20 mouse cellular contexts compared by ENCODE assay signal in genomic region chr13:58314991-58315390, GRCm38 (mm10). TPM values are rescaled to one million over a fixed set of nuclear protein-coding genes. Genes with fewer than 3 reads are reported as not detected.
DNase-seq lines count a peak whose midpoint lies in the region; ATAC-seq and TF ChIP-seq lines count a peak whose summit lies in the region.
"Had no signal": no experiment of that assay in that cellular context is flagged by ENCODE, and none has a peak within 500 bp of the region (broad histone marks: within the 10 kb centered on the region; RNA-seq: fewer than 3 reads in every experiment).

No protein-coding gene starts in this region.

- no peaks in the 10 kb centered on the region for H3K4me1 ChIP-seq in heart, embryonic 11.5 days (ENCODE audit: control insufficient read depth, insufficient read depth, low read length)
- H3K4me1 ChIP-seq in ES-Bruce4 (ENCODE audit: control insufficient read depth, insufficient read depth, low read length) = peaks cover 1% of the 10 kb centered on the region
- peaks cover 13% of the 10 kb centered on the region for H3K4me1 ChIP-seq in liver, embryonic 13.5 days (replicated peaks)

- intact Hi-C loops in left cerebral cortex, postnatal 4 days (cut with DNase I) = no loop called here
- intact Hi-C loops in left cerebral cortex, postnatal 10 days (cut with DNase I) = no loop called here

- no peaks in the 10 kb centered on the region for H3K27me3 ChIP-seq in heart, embryonic 11.5 days (ENCODE audit: control insufficient read depth, insufficient read depth, low read length)
- no peaks in the 10 kb centered on the region for H3K27me3 ChIP-seq in ES-Bruce4 (ENCODE audit: control insufficient read depth, insufficient read depth, low read length, poor library complexity, severe bottlenecking)
- no peaks in the 10 kb centered on the region for H3K27me3 ChIP-seq in liver, embryonic 13.5 days
- H3K27me3 ChIP-seq: midbrain, embryonic 13.5 days; neural tube, embryonic 13.5 days had no signal

- H3K4me3 ChIP-seq in heart, embryonic 11.5 days (ENCODE audit: low read depth, low read length) = no peak overlapping the region
- no peak overlapping the region for H3K4me3 ChIP-seq in ES-Bruce4 (ENCODE audit: low read depth, low read length)
- no peak overlapping the region for H3K4me3 ChIP-seq in liver, embryonic 13.5 days (replicated peaks)
- H3K4me3 ChIP-seq: heart, adult 2 months; midbrain, embryonic 13.5 days; neural tube, embryonic 13.5 days had no signal

- TF ChIP-seq EP300 in ES-Bruce4 (IDR thresholded peaks at IDR 0.05; ENCODE audit: insufficient read depth, low read depth, low read length) = no peak

- peak; percentile 39 for TF ChIP-seq CTCF in ES-Bruce4 (IDR thresholded peaks at IDR 0.05; ENCODE audit: low read depth, low read length)

- no peak overlapping the region for H3K4me2 ChIP-seq in heart, embryonic 11.5 days
- H3K4me2 ChIP-seq in liver, embryonic 13.5 days = no peak overlapping the region
- H3K4me2 ChIP-seq: midbrain, embryonic 13.5 days; neural tube, embryonic 13.5 days had no signal

- no peak overlapping the region for H3K27ac ChIP-seq in heart, embryonic 11.5 days (ENCODE audit: low read depth, low read length)
- no peak overlapping the region for H3K27ac ChIP-seq in ES-Bruce4 (ENCODE audit: insufficient read depth, low read length)
- no peak overlapping the region for H3K27ac ChIP-seq in liver, embryonic 13.5 days
- H3K27ac ChIP-seq: heart, adult 2 months; kidney, postnatal 0 days; macrophage; midbrain, embryonic 13.5 days; neural tube, embryonic 13.5 days had no signal

- WGBS in heart, embryonic 11.5 days (ENCODE audit: insufficient replicate concordance) = 42% methylated on average over 6 of the region's 6 CpGs
- WGBS in liver, embryonic 13.5 days (ENCODE audit: insufficient replicate concordance) = 31% methylated on average over 6 of the region's 6 CpGs

- peak; percentile 90 for DNase-seq in heart, adult 11 months
- DNase-seq in ZHBTc4 (ENCODE audit: low read depth, low spot score) = peak; percentile 55
- peak; percentile 16 for DNase-seq in liver, embryonic 13.5 days
- DNase-seq in cerebellum, adult 8-10 months = no peak
- DNase-seq in left cerebral cortex, postnatal 4 days = no peak
- no peak for DNase-seq in left cerebral cortex, postnatal 10 days (ENCODE audit: extremely low spot score in 1 of 2, low spot score in 2 of 2)
- DNase-seq: adrenal gland, postnatal 14 days; cerebellum, adult 11-12 months; cerebellum, postnatal 25 days; gastrocnemius, postnatal 10 days; heart, adult 2 months; lung, adult 2 months; right cerebral cortex, adult 18-20 months had no signal

- no peak for TF ChIP-seq POLR2A in ES-Bruce4 (IDR thresholded peaks at IDR 0.05; ENCODE audit: insufficient read depth, low read length)

- no peak overlapping the region for H3K9ac ChIP-seq in heart, embryonic 11.5 days (ENCODE audit: low read depth, low read length)
- no peak overlapping the region for H3K9ac ChIP-seq in ES-Bruce4 (ENCODE audit: low read depth, poor library complexity, severe bottlenecking)
- no peak overlapping the region for H3K9ac ChIP-seq in liver, embryonic 13.5 days
- H3K9ac ChIP-seq: midbrain, embryonic 13.5 days; neural tube, embryonic 13.5 days had no signal

- ATAC-seq in heart, embryonic 11.5 days (replicated peaks; ENCODE audit: insufficient number of reproducible peaks, low FRiP score, low TSS enrichment) = no peak
- peak; percentile 61 for ATAC-seq in liver, embryonic 13.5 days (ENCODE audit: low read depth)
- ATAC-seq: midbrain, embryonic 13.5 days had no signal

- H3K9me3 ChIP-seq in heart, embryonic 11.5 days (replicated peaks; ENCODE audit: control insufficient read depth, low read length) = no peaks in the 10 kb centered on the region
- H3K9me3 ChIP-seq in ES-Bruce4 (replicated peaks; ENCODE audit: control insufficient read depth, insufficient read depth, low read length, poor library complexity, severe bottlenecking) = no peaks in the 10 kb centered on the region
- no peaks in the 10 kb centered on the region for H3K9me3 ChIP-seq in liver, embryonic 13.5 days (replicated peaks)
- H3K9me3 ChIP-seq: midbrain, embryonic 13.5 days; neural tube, embryonic 13.5 days had no signal

- H3K36me3 ChIP-seq in heart, embryonic 11.5 days (ENCODE audit: control insufficient read depth, insufficient read depth, low read length) = no peaks in the 10 kb centered on the region
- no peaks in the 10 kb centered on the region for H3K36me3 ChIP-seq in ES-Bruce4 (ENCODE audit: control insufficient read depth, insufficient read depth, low read length, poor library complexity, severe bottlenecking)
- no peaks in the 10 kb centered on the region for H3K36me3 ChIP-seq in liver, embryonic 13.5 days
- H3K36me3 ChIP-seq: midbrain, embryonic 13.5 days; neural tube, embryonic 13.5 days had no signal

RNA-seq across cellular contexts. Expression of gene Gkap1, which starts 39.5 kb away (rescaled TPM):
- polyA plus RNA-seq in heart, embryonic 11.5 days (2014; fragmentation: Nextera tagmentation; extraction: Ambion mirVana) = 22.7 TPM in 2 replicates
- polyA plus RNA-seq in ES-Bruce4 (2011; ENCODE audit: insufficient read depth, insufficient read length, low read depth, missing spikeins) = 41.8 and 44.2 TPM in 2 replicates
- 4.6 and 6.0 TPM in 2 replicates for polyA plus RNA-seq in liver, embryonic 13.5 days (2015; fragmentation: Nextera tagmentation; extraction: Ambion mirVana)
- total RNA-seq in left cerebral cortex, postnatal 4 days (2021) = 10 to 100 TPM; 26.7 to 28.2 TPM
- 10 to 100 TPM; 17.9 to 22.6 TPM for total RNA-seq in left cerebral cortex, postnatal 10 days (2021)

RNA-seq across cellular contexts. Expression of gene Kif27, which starts 43.9 kb away (rescaled TPM):
- 0.31 and 0.66 TPM in 2 replicates for polyA plus RNA-seq in heart, embryonic 11.5 days (2014; fragmentation: Nextera tagmentation; extraction: Ambion mirVana)
- 1.4 and 2.2 TPM in 2 replicates for polyA plus RNA-seq in ES-Bruce4 (2011; ENCODE audit: insufficient read depth, insufficient read length, low read depth, missing spikeins)
- 0.05 and 0.12 TPM in 2 replicates for polyA plus RNA-seq in liver, embryonic 13.5 days (2015; fragmentation: Nextera tagmentation; extraction: Ambion mirVana)
- 1 to 10 TPM; 3.3 to 3.8 TPM for total RNA-seq in left cerebral cortex, postnatal 4 days (2021)
- total RNA-seq in left cerebral cortex, postnatal 10 days (2021) = 1 to 10 TPM; 2.0 to 3.6 TPM
- total RNA-seq: hematopoietic stem cell, adult 5-6 weeks had no signal

Comparison
In these comparisons a context has a peak if more than half of its experiments do, and no peak if none do; other contexts are left out.
1. DNase-seq: peak in heart, adult 11 months (single experiment), ZHBTc4 (single experiment) and liver, embryonic 13.5 days (single experiment); none in cerebellum, adult 8-10 months (single experiment), left cerebral cortex, postnatal 4 days (single experiment) and left cerebral cortex, postnatal 10 days (0 of 2).